Mouse (Mus musculus) forebrain, embryonic 15.5 days (tissue): ENCODE measurements around the gene Tat. TPM values are rescaled to one million over a fixed set of nuclear protein-coding genes. Genes with fewer than 3 reads are reported as not detected.
A peak's percentile ranks its signal among the peaks of the same experiment; 100 is the strongest.

Experiments
- ATAC-seq: fragments of 200-750 bp; cut with Nextera tagmentation; replicated peaks from 2 replicates; pipeline ENCODE4 v1.8.0; 2017; ENCODE audit warnings: mild to moderate bottlenecking, moderate TSS enrichment, moderate library complexity
- H3K27ac ChIP-seq: fragments of 300-500 bp; sonication (generic); replicated peaks from 2 replicates; pipeline ENCODE4 v1.5.1; 2015; ENCODE audit warnings: mild to moderate bottlenecking, inconsistent platforms
- H3K27me3 ChIP-seq: fragments of 300-500 bp; sonication (generic); 2 replicates; pipeline ENCODE4 v1.6.1; 2015; ENCODE audit warnings: inconsistent platforms
- H3K36me3 ChIP-seq: fragments of 300-500 bp; sonication (generic); 2 replicates; pipeline ENCODE4 v1.6.1; 2015; ENCODE audit warnings: mild to moderate bottlenecking, inconsistent platforms
- H3K4me1 ChIP-seq: fragments of 300-500 bp; sonication (generic); 2 replicates; pipeline ENCODE4 v1.6.1; 2015; ENCODE audit warnings: inconsistent platforms
- H3K4me2 ChIP-seq: fragments of 300-500 bp; sonication (generic); replicated peaks from 2 replicates; pipeline ENCODE4 v1.6.1; 2015; ENCODE audit warnings: mild to moderate bottlenecking, inconsistent platforms
- H3K4me3 ChIP-seq: fragments of 300-500 bp; sonication (generic); 2 replicates; pipeline ENCODE4 v1.5.1; 2015; ENCODE audit warnings: mild to moderate bottlenecking, inconsistent platforms
- H3K9ac ChIP-seq: fragments of 300-500 bp; sonication (generic); replicated peaks from 2 replicates; pipeline ENCODE4 v1.6.1; 2015; ENCODE audit warnings: mild to moderate bottlenecking, inconsistent platforms
- H3K9me3 ChIP-seq: fragments of 300-500 bp; sonication (generic); 2 replicates; pipeline ENCODE4 v1.6.1; 2016; ENCODE audit warnings: inconsistent platforms
- WGBS: fragments of 180-500 bp; shearing (Covaris S2); methylation state at CpG from one replicate; pipeline ENCODE4 v1.1.7; 2015; ENCODE audit warnings: mixed read lengths; 5-methylcytosine and 5-hydroxymethylcytosine counted together
- polyA plus RNA-seq: library from polyadenylated mRNA; unstranded; fragments of >200 nt; fragmentation: Nextera tagmentation; extraction: Ambion mirVana; gene quantifications from 2 replicates; pipeline ENCODE4 v1.2.1, GENCODE M21; 2015

The Tat gene
- polyA plus RNA-seq, result not detected in 2 replicates

DNA sequence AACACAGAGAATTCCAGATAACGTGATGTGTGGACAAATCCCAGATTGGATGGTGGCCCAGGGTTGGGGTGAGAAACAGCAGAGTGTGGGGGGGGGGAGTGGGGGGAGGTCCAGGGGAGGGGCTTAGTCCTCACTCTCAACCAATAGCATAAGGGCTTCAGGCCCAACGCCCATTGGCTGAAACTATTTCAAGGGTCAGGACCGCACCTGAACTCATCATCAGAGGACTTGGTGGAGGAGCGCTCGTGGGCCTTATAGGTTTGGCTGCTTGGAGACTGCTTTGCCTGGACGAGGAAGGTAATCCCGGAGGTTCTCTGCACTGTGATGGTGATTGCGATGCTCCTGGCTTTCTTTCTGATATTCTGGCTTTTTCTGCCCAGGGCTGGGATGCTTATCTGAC lies at the start of gene Tat:
TSS of gene Tat (plus strand) at position 214 of the 400 bp plus-strand sequence.
- no peaks in the 10 kb centered on the region for H3K27me3 ChIP-seq
- ATAC-seq, result no peak
- no peaks in the 10 kb centered on the region for H3K36me3 ChIP-seq
- WGBS, result 81% methylated on average over 8 of the region's 8 CpGs
- no peaks in the 10 kb centered on the region for H3K9me3 ChIP-seq
- H3K4me1 ChIP-seq, result no peaks in the 10 kb centered on the region
- no peak within 1 kb of the TSS for H3K4me2 ChIP-seq
- H3K9ac ChIP-seq, result no peak within 1 kb of the TSS
- no peak within 1 kb of the TSS for H3K27ac ChIP-seq
- no peak within 1 kb of the TSS for H3K4me3 ChIP-seq

GRCm38 (mm10) chr8:109941606-109942360 lies 48.5 kb upstream of the Tat start:
- Histone ChIP-seq H3K9me3 (no peaks in the 10 kb centered on the region), H3K27ac (no peak overlapping the region), H3K4me3 (no peak overlapping the region), H3K36me3 (peaks cover 33% of the 10 kb centered on the region), H3K4me2 (no peak overlapping the region), H3K27me3 (no peaks in the 10 kb centered on the region), H3K4me1 (no peaks in the 10 kb centered on the region), H3K9ac (no peak overlapping the region)
- WGBS, result 86% methylated on average over 2 of the region's 2 CpGs
- no peak for ATAC-seq

- Histone ChIP-seq H3K9me3 (no peaks in the 10 kb centered on the region), H3K4me2 (no peak overlapping the region), H3K27me3 (no peaks in the 10 kb centered on the region), H3K27ac (no peak overlapping the region), H3K36me3 (peaks cover 12% of the 10 kb centered on the region), H3K4me1 (peaks cover 11% of the 10 kb centered on the region), H3K9ac (no peak overlapping the region), H3K4me3 (no peak overlapping the region)
- ATAC-seq, result no peak
- WGBS, result 61% methylated on average over 9 of the region's 9 CpGs
Measured at GRCm38 (mm10) chr8:109945153-109945632, 45.0 kb upstream of the Tat start.

DNA sequence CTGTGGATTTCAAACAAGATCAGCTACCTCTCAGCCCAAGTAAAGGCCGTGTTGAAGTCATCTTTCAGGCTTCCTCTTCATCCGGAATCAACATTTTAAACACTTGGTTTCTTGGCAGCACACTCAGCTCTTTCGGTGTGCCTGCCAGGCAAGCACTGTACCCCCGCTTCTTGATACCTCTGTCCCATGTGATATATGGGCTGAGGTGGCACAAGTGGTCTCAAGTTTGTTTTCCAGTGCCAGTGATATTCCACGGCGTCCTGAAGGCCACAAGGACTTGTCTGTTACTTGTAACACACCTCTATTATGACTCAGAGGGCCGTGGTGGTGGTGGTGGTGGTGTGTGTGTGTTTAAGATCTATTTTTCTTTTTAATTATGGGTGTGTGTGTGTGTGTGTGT lies 44.5 kb upstream of the Tat start:
- Histone ChIP-seq H3K27ac (no peak overlapping the region), H3K4me2 (no peak overlapping the region), H3K36me3 (peaks cover 7% of the 10 kb centered on the region), H3K27me3 (no peaks in the 10 kb centered on the region), H3K4me1 (peaks cover 11% of the 10 kb centered on the region), H3K4me3 (no peak overlapping the region), H3K9ac (no peak overlapping the region), H3K9me3 (no peaks in the 10 kb centered on the region)
- 84% methylated on average over 7 of the region's 7 CpGs for WGBS
- no peak for ATAC-seq

GRCm38 (mm10) chr8:109946272-109946671 lies 44.0 kb upstream of the Tat start:
- 87% methylated on average over 7 of the region's 7 CpGs for WGBS
- Histone ChIP-seq H3K9me3 (no peaks in the 10 kb centered on the region), H3K4me3 (no peak overlapping the region), H3K27ac (no peak overlapping the region), H3K27me3 (no peaks in the 10 kb centered on the region), H3K4me2 (no peak overlapping the region), H3K36me3 (peaks cover 1% of the 10 kb centered on the region), H3K9ac (no peak overlapping the region), H3K4me1 (peaks cover 11% of the 10 kb centered on the region)
- ATAC-seq, result no peak

DNA sequence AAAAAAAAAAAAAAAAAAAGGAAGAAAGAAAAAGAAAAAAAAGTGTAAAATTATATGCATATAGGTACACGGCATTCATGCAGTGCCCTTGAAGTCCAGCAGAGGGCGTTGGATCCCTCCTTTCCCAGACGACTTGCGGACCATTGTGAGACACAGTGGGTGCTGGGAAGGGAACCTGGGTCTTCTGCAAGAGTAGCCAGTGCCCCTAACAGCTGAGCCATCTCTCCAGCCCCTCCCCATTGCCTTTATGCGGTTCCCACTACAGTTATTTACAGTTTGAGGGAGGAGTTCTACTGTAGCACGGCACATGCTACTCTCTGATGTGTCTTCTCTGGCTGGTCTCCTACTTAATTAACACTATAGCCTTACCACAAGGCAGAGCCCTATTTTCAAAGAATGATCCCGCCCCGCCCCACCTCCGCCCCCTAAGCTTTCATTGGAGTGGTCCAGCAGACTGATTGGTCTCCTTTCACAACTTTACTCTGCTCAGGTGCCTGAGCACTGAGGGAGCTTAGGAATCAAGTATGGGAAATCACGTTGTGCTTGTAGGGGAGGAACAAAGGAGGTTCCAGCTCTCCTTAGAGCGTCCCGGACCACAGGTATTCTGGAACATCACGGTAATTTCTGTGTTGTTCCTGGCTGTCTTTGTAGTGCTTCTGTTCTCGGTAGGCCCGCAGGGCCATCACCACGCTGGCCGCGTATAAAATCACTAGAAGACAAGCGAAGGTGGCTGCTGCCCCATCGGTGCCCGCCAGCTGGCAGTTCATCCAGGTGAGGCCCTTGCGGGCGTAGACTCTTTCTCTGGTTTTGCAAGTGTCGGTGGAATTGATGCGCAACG lies 42.6 kb upstream of the Tat start:
- H3K27ac ChIP-seq, result peak overlapping the region; percentile 61
- no peaks in the 10 kb centered on the region for H3K9me3 ChIP-seq
- no peaks in the 10 kb centered on the region for H3K27me3 ChIP-seq
- H3K9ac ChIP-seq, result peak overlapping the region; percentile 56
- H3K4me1 ChIP-seq, result peaks cover 11% of the 10 kb centered on the region
- peak overlapping the region; percentile 66 for H3K4me2 ChIP-seq
- H3K36me3 ChIP-seq, result no peaks in the 10 kb centered on the region
- H3K4me3 ChIP-seq, result peak overlapping the region; percentile 43
- ATAC-seq, result peak; percentile 79
- 1% methylated on average over 26 of the region's 26 CpGs for WGBS

GRCm38 (mm10) chr8:109948285-109948564 lies 42.0 kb upstream of the Tat start:
- H3K4me1 ChIP-seq, result peaks cover 11% of the 10 kb centered on the region
- no peaks in the 10 kb centered on the region for H3K36me3 ChIP-seq
- peak; percentile 52 for ATAC-seq
- no peaks in the 10 kb centered on the region for H3K27me3 ChIP-seq
- peak overlapping the region; percentile 56 for H3K9ac ChIP-seq
- peak overlapping the region; percentile 61 for H3K27ac ChIP-seq
- H3K4me3 ChIP-seq, result peak overlapping the region; percentile 43
- H3K9me3 ChIP-seq, result no peaks in the 10 kb centered on the region
- WGBS, result 6% methylated on average over 19 of the region's 19 CpGs
- H3K4me2 ChIP-seq, result peak overlapping the region; percentile 66

DNA sequence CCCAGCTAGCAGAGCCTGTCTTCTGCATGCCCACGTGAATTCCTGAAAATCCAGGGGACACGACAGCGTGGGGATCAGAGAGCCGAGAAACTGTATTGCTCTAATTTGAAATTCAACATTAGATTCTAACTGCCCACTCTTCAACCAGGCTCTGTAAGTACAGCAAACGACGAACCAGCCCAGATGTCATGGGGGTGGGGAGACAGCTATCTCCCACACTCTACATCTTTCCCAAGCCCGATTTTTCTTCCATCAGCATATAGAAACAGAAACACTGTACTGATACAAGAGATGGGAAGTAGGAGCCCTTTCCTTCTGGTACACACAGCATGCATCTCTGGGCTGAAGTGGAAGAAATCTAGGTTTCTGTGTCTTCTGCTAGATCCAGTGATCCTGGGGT lies 38.1 kb upstream of the Tat start:
- Histone ChIP-seq H3K9me3 (no peaks in the 10 kb centered on the region), H3K4me2 (no peak overlapping the region), H3K27me3 (no peaks in the 10 kb centered on the region), H3K36me3 (no peaks in the 10 kb centered on the region), H3K4me1 (peaks cover 22% of the 10 kb centered on the region), H3K4me3 (no peak overlapping the region), H3K9ac (no peak overlapping the region), H3K27ac (no peak overlapping the region)
- 77% methylated on average over 7 of the region's 7 CpGs for WGBS
- no peak for ATAC-seq

GRCm38 (mm10) chr8:109954486-109954948 lies 35.7 kb upstream of the Tat start:
- H3K9ac ChIP-seq, result no peak overlapping the region
- H3K4me3 ChIP-seq, result no peak overlapping the region
- H3K27ac ChIP-seq, result peak overlapping the region; percentile 60
- H3K27me3 ChIP-seq, result no peaks in the 10 kb centered on the region
- peaks cover 19% of the 10 kb centered on the region for H3K4me1 ChIP-seq
- H3K4me2 ChIP-seq, result no peak overlapping the region
- peak; percentile 49; the same call in 1 of the 2 replicates for ATAC-seq
- WGBS, result 37% methylated on average over 13 of the region's 13 CpGs
- no peaks in the 10 kb centered on the region for H3K36me3 ChIP-seq
- no peaks in the 10 kb centered on the region for H3K9me3 ChIP-seq

- H3K9ac ChIP-seq, result no peak overlapping the region
- ATAC-seq, result peak; percentile 54; the same call in 1 of the 2 replicates
- H3K4me3 ChIP-seq, result no peak overlapping the region
- peaks cover 26% of the 10 kb centered on the region for H3K4me1 ChIP-seq
- H3K27ac ChIP-seq, result no peak overlapping the region
- no peaks in the 10 kb centered on the region for H3K36me3 ChIP-seq
- H3K4me2 ChIP-seq, result 0 out of 2 replicates have a peak overlapping the region, but pooled peaks have one; percentile 4
- H3K9me3 ChIP-seq, result no peaks in the 10 kb centered on the region
- whole genome bisulfite sequencing, result 6% methylated on average over 16 of the region's 16 CpGs
- peaks cover 9% of the 10 kb centered on the region; the same call in 1 of the 2 replicates for H3K27me3 ChIP-seq
Measured at GRCm38 (mm10) chr8:109957167-109958028, 32.8 kb upstream of the Tat start.

GRCm38 (mm10) chr8:109958036-109958655 lies 32.1 kb upstream of the Tat start:
- Histone ChIP-seq H3K9ac (no peak overlapping the region), H3K4me2 (no peak overlapping the region), H3K27me3 (peaks cover 9% of the 10 kb centered on the region; the same call in 1 of the 2 replicates), H3K4me3 (no peak overlapping the region), H3K27ac (no peak overlapping the region), H3K4me1 (peaks cover 26% of the 10 kb centered on the region), H3K9me3 (no peaks in the 10 kb centered on the region), H3K36me3 (no peaks in the 10 kb centered on the region)
- ATAC-seq, result no peak
- 28% methylated on average over 11 of the region's 12 CpGs for WGBS
